Mouse (Mus musculus) left cerebral cortex, adult 8-10 months (tissue): Measurements from ENCODE around the gene Pcnx3. TPM values are rescaled to one million over a fixed set of nuclear protein-coding genes. Genes with fewer than 3 reads are reported as not detected.

Experiments
- DNase-seq, 2 experiments: peaks; one replicate each; pipeline ENCODE4 v3.0.0; 2022; ENCODE audit warnings: low spot score in 2 of 2
- total RNA-seq, 4 experiments: library from RNA; stranded (reverse); gene quantifications; 2 replicates each; pipeline ENCODE4 v1.2.4; 2022

Pcnx3 gene
- total RNA-seq: 10 to 100 TPM; 74.4 to 86.8 (median 80.3) TPM

DNA sequence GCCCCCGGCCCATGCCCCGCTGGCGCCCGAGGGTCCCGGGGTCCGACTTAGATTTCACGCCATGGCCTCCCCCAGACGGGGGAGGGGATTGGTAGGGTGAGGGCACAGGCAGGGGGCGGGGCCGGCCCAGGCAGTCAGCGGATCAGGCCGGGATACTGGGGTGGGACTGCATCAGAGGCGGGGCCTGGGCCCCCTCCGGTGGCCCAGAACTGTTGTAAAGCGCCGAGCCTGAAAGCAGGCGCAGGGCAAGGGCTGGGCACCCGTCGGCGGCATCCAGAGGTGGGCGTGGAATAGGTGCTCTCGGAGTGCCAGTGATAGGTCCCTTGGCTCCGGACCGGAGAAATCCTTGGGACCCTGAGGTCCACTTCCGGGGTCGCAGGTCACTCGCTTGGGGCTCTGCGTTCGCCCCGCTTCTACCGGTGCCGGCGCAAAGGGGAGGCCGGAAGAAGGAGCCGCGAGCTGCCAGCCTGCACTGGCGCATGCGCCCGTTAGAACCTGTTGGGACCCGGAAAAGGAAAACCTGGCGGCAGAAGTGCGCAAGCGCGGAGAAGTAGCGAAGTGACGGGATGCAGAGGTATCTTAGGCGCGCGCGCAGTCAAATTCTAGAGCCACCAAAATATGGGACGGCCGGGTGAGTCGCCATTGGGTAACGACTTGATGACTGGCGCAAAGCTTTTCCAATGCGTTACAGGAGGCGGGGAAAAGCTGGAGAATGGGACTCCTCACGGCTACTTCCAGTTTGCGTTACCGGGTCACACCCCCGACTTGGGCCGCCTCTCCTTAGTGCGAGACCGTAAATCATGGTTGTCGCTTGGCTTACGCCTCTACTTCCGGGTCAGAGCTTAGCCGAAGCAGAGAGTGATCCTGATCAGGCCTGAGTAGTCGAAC, at the start of gene Pcnx3, which contains the start of gene Map3k11:
TSS of gene Pcnx3 (minus strand) at position 709 of the 888 bp plus-strand sequence.
TSS of gene Map3k11 (plus strand) at position 543 of the 888 bp plus-strand sequence.
- DNase-seq: peak; percentile 92 to 98

DNA sequence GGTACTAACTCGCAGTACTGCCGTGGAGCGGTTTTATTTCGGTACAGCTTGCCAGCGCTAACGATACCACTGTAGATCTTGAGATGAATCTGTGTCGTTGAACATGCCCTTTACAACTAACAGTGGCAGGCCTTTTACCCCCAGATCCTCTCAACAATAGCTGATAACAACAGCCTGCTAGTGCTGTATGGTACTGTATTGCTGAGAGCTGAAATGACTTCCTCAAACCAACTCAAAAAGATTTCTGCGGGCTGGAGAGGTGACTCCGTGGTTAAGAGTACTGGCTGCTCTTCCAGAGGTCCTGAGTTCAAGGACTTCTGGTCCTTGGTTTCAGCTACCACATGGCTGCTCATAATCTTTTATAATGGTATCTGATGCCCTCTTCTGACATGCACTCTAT, 45.6 kb upstream of the Pcnx3 start:
- DNase-seq: no peak

DNA sequence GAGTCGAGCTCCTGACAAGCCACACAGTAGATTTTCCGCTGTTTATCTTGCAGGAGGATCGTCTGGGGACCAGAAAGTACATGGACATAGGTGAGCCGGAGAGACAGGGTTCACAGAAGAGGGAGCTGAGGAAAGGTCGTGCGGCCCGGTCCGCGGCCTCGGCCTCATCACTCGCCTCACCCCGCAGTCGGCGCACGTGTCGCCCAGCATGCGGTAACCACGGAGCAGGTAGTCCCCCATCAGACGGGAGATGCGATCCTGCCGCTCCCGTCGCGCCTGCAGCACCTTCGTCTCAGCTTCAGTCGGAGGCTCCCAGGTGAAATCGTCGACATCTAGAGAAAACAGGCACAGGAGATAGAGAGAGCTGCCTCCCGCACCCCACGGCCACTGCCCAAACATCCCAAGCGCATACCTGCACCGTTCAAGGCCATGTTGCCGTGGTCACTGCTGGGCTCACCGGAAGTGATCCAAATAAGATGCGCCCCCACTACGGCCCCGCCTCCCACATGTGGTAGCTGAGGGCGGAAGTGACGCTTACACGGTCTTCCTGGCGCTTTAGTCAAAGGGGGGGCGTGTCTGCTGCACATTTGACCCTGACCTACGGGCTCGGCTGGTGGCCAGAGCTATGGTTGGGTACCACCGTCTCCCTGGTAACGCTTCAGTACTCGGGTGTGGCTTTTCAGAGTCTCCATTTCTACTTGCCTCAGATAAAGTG, 42.7 kb upstream of the Pcnx3 start:
- peak; percentile 82 to 91 for DNase-seq

DNA sequence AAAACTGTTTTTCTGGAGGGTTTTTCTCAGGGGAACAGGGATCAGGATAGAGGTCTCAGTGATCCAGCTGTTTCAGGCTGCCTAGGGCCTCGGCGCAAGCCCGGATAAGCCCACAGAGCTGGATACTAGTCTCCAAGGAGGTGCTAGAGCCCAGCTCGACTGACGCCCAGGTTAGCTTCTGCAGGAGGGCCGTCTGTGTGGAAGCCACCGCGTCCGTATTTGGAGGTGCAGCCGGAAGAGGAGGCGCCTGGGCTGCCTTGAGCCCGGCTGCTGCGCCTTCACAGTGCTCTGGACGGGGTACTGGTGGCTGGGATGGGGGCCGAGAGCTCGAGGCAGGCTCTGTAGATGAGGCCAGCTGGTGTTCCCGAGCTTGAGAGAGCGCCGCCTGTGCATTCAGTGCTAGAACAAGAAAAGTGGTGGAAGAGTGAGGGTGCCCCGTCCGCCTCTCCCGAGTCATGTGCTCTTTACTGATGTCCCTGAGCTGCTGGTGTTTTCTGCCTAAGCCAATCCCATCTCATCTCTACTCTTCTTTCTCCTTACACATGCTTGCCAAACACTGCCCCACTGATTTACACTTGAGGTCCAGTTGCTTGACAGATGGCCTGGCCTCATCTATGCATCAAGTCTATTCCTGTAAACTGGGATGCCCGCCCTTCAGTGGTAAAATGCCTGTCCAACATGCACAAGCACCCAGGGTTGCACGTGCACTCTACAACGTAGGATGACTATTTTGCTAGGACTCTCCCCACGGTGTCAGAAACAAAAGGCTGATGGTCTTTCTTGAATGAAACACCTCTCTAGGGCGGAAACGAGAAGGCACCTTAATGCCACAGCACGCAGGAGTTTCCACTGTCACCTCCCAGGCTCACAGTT, 41.8 kb upstream of the Pcnx3 start:
- DNase-seq: no peak

DNA sequence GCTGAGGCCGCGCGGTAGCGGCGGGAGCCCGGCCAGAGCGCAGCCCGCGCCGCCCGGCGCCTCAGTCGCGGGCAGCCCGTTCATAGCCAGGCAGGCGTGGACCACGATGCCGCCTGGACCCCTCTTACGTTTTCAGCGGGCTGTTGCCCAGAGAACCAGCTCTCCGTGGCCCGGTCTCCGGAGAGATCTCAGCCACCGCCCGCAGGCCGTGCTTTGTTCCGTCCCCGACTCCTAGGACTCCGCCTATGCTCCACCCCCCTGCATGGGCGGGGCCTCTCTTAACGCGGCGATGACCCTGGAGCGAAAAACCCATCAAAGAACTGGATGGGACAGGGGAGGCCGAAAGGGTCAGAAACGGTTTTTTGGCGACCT, 40.7 kb upstream of the Pcnx3 start, which contains the start of gene Fam89b:
TSS of gene Fam89b (minus strand) at position 210 of the 372 bp plus-strand sequence.
- DNase-seq: peak; percentile 68 to 69

DNA sequence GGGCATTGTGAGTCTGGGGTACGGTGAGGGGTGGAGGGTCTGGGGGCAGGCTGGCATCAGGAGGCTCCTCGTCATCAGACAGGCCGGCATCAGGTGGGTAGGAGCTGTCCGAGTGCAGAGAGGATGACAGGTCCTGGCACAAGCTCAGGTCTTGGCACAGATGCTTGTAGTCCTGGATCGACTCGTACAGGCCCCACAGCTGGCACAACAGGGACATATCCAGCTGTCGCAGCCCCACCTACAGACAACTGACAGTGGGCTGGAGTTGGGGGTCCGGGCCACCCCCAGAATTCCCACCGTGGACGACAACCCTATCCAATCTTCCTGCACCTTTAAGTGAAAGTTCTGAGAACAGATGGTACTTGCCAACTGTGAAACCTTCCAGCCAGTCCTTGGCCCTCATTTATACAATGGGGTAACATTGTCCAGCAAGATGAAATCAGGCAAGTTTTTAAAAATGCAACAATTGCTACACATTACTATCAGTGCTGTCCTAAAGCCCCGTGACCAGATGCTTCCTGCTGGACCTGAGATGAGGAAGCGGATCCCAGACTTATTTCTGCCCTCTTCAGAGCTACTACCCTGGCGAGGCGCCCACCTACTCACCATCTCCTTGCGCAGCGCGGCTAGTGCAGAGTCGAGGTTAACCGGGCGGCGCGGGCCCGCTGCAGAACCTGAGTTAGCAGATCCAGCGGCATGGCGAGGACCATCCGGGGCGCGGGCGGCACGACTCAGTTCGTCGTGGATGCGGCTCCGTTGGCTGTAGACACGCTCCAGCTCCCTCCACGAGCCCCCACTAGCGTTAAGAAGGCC, 40.1 kb upstream of the Pcnx3 start:
- DNase-seq: no peak

DNA sequence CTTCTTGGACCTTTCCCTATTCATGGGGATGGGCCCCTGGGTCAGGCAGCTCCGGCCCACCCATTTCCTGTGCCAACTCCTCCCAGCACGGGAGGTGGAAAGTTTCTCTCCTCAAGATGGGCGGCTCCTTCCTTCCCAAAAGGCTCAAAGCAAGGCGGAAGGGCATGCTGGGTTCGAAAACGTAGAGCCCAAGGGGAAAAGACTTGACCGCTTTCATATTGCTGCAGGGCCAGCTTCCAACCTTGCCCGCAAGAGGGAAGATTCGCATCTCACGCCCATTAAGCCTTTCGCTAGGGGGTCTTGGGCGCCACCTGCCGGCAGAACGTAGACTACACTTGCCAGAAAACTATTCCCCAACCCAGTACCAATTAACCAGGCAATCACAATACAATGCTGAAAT, 39.0 kb upstream of the Pcnx3 start:
- peak in 1 of 2 experiments; percentile 90 for DNase-seq

DNA sequence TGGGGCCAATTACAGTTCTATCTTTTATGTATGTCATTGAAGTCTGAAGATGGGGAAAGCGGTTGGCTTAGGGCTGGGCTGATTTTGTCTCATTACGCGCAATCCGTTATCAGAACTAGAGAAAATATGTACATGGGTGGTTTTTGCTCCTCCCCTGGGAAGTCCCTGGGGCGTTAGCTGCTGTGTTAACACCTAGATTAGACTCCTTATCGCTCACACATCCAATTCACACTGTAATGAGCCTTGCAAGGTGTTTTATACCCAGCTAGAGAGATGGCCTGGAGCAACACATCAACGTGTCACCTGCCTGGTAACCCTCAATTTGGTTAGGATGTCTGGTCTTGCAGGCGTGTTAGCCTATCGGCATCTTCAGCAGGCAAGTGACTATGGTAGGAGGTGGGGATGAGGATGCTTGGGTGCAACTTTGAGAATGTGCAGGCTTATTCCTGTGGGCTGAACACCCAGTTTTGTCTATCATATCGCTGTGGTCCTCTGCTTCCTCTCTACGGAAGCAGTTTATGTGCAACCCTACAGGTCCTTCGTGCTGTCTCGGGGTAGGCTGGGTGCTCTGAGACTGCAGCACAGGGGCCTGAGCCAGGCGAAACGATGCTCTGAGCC, 38.4 kb upstream of the Pcnx3 start:
- no peak for DNase-seq

DNA sequence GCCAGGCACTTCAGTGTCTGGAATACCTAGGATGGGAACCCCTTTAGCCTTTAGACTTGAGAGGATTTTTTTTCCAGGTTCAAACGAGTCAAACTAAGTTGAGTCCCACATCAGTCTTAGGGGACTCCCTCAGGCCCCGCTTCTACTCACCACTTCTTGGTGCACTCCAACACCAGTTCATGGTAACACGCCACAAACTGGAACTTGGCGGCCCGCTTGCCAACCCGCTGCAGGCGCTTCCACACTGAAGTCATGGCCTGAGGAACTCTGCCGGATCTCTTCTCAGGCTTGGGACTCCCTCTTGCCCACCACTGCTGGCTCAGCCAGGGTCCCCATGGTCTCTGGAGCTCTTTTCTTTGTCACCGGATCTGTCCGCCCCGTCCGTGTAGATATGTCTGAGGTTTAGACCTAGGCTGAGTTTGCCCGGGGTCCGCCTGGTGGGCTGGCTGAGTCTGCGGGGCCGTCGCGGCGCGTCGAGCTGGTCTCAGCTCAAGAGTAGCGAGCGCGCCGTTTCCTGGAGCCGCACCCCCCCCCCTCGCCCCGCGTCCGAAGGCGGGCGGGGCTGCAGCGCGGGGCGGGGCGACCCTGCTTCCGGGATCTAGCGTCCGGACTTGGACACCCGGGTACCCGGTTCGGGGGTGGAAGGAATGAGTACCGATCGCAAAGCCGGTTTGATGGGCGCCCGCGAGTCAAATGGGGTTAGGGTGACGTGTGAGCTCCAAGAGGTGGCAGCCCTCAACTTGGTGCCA, 37.2 kb upstream of the Pcnx3 start, which contains the start of gene Ehbp1l1:
TSS of gene Ehbp1l1 (minus strand) at position 551 of the 749 bp plus-strand sequence.
- DNase-seq: no peak

DNA sequence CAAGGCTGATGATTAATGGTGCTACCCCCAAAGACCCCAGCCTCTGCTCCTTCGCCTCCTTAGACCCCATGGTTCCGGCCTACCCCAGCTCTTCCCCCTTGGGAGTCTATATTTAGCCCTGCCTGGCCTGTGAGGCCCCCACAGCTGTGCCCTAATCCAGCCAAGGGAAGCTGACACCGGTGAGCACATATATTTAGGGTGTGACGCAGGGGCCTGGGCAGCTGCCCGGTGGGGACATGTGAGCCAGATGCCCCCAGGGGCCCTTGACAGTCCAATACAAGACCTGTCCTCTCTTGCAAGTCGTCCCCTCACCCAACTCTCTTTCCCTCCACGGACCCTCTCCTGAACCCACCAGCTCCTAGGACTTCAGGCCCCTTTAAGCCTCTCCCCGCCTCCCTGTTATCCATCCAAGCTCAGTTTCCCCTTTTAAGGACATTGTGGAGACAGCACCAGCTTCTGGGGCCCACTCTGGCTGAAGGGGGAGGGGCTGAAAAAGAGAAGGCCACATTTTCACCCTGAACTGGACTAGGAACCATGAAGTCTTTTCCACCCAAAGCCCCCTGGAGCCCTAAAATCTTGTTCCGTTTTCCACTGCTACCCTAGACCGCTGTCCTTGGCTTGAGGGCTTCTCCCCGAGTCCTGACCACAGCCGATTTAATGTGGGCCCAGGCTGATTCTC, 36.5 kb upstream of the Pcnx3 start:
- no peak for DNase-seq

DNA sequence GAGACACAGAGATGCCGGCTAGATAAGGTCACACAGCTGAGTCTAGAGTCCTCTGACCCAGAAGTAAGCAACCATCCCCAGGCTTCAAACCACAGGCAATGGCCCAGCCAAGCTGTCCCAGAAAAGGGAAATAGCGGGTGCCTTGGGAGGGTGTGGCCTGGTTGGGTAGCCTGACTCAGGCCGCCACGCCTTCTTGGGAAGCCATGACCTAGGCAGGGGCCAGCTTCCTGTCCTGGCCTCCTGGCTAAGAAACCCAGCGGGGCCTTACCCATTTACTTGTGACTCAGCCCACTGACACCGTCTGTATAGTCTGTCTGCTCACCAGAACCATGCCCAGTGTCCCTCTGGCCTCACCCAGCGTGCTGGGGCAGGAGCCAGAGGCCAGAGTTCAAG, 35.8 kb upstream of the Pcnx3 start:
- DNase-seq: no peak

DNA sequence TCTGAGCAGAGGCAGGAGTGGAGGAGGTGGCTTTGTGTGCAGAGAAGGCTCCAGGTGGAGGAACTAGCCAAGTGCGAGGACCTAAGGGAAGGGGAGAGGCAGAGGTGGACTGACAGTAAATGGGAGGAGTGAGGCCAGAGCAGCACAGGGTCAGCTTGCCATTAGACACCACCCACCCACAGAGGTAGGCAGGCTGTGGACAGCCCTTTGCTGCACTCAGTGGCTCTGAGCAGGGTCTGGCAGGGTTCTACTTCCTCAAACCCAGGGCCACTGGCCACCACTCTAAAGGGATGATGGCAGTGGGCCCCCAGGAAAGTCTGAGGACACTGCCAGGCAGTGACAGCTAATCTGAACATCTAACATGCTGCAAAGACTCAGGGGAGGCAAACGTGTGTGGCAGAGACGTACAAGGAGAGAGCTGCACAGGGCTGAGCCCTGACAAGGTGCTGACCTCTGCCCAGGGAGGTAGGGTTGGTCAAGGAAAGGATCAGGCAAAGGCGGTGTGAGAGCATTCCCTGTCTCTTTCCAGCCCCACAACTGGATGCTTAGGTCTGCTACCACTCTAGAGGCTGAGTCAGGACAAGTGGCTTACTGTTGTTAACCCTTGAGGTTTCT, 35.3 kb upstream of the Pcnx3 start:
- no peak for DNase-seq

DNA sequence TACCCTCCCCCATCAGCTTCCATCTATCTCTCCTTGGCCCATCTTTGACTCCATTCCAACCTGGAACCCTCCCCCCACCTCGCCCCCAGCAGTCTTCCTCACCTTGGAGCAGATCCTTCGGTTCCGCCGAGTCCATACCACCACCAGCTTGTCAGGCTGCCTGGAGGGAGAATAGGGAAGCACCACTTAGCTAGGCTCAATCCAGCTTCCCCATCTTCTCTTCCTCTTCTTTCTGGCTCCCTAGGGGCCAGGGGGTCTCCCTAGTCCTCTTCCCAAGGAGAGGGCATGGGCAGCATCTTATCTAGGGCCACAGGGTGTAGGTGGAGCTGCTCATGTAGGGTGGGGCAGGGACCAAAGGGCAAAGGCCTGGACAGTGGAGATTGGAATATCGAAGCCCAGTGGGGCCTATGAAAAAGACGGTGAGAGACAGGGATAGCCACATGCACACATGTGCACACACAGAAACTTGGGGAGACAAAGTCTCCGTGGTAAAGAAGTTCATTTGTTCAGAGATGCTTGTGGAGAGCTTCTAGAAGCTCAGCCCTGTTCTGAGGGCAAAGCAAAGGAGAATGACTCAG, 34.2 kb upstream of the Pcnx3 start:
- DNase-seq: no peak

DNA sequence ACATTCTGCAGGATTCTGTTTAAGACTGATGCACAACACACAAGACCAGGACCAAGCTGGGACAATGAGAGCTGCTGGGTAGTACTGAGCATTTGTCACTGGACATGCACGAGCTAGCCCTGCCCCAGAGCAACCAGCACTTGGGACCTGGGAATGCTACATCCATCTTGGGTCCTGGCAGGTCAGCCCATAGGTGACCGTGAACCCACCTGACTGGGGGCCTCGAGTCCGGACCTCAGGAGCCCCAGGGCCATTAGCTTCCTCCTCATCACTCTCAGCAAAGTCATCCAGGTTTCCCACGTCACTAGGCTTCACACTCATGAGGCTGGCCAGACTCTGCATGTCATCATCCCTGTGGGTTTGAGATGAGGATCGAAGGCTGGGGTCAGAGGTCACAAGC, 32.5 kb upstream of the Pcnx3 start:
- DNase-seq: no peak

DNA sequence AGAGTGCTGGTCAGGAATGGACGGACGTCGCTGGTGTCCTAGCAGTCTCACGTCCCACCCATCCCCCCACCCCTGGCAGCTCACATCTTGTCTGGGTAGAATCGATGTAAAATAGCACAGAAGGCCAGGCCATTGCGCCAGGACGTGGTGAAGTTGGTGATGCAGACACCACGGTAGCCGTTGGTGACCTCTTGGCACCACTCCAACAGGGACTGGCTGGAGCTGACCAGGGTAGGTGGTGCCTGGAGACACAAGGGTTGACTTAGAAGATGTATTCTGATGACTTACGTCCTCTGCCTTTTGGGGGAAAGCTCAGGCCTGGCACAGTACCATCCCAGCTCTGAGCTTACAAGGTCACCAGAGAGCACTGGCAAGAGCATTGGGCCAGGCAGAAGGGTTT, 28.2 kb upstream of the Pcnx3 start:
- DNase-seq: no peak

DNA sequence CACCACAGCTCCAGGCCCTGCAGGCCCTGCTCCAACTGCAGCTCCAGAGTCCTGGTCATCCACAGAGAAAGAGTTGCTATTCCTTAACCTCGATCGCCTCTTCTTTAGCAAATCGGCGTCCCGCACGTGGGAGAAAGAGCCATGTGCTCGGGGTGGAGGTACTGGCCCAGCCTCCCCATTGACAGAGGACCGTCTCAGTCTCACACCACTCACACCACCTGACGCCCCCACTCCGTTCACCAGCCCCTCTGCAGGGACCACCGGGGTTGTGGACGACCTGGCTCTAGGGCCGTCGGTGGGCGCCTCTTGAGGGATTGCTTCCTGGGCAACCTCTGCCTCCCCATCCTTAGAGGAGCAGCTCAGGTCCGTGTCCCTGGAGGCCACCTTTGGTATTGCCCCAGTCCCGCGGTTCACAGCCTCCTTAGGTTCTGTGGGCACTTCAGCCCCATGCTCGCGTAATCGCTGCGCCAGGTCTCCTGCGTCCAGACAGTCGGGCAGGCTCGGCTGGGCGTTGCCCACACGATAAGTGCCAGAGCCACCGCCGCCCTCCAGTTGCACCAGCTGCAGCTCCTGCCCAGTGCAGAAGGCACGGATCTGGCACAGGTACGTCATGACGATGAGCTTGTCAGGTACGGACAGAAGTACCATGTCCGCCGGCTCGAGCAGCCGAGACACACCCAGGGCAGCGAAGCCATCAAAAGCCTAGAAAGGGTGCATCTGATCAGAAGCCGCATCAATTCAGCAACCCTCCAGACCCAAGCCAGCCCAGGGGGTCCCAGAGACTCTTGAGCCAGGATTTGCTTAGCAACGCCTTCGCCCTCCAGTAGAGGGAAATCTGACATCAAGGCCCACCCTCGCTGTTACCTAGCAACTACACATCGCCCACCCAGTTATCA, 27.3 kb upstream of the Pcnx3 start:
- DNase-seq: no peak

DNA sequence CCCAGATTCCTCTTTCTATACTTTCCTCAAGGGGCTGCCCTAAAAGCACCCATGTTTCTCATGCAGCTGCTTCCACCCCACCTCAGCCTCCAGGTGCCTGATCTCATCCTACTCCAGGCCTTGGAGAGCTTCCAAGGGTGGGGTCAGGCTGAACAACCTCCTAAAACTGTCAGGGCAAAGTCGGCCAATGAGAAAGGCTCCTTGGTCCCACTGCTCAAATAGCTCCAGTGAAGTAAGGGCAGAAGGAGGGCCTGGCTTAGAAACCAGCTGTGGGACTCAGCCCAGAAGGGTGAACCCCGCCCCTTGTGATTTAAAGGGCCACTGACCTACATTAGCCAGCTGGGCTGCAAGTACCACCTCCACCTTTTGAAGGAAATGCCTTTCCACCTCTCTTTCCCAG, 25.0 kb upstream of the Pcnx3 start:
- no peak for DNase-seq
